Mouse (Mus musculus): ENCODE measurements around the gene Helz2. TPM values are rescaled to one million over a fixed set of nuclear protein-coding genes. Genes with fewer than 3 reads are reported as not detected.
A peak's percentile ranks its signal among the peaks of the same experiment; 100 is the strongest.
"Not testable (repeated sequence)": the region's sequence is repeated elsewhere in the genome, so short reads cannot be mapped to it uniquely, and the experiment has no call there.

Helz2 gene
- 0.37 and 0.91 TPM in 2 replicates for polyA plus RNA-seq (2015; fragmentation: Nextera tagmentation; extraction: Ambion mirVana)

DNA sequence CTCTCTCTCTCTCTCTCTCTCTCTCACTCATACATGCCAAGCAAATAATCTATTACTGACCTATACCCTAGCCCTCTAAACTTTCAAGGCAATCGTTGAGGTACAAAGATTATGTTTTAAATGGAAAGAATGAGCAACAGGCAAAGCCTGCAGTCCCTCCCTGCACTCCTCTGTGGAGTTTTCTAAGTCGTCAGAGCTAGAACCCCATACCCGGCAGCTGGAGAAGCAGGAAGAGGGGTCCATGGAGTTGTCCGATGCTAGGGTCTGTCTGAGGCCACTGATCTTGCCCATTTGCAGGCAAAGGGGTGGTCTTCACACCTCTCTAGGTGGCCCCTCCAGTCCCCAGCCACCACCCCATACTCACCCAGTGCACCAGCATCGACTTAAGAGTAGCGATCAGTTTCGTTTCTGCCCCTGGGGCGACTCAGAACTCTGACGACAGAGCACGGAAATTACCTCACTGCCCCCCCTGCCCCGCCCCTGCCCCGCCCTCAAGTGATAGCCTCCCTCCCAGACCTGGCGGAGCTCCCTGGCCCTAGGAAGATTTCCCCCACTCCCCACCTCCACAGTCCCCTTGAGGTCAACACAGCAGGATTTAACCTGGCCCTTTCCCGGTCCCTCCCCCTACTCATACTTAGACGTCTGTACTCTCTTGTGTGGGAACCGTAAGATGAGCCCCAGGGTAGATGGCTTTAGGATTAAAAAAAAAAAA is at the start of gene Helz2:
TSS of gene Helz2 (minus strand) at position 426 of the 712 bp plus-strand sequence.
- peak within 1 kb of the TSS; percentile 47 for H3K4me2 ChIP-seq
- no peak within 1 kb of the TSS for H3K27ac ChIP-seq (replicated peaks)
- no peak within 1 kb of the TSS for H3K9ac ChIP-seq (replicated peaks)
- no peaks in the 10 kb centered on the region; the same call in 1 of the 2 replicates for H3K4me1 ChIP-seq
- WGBS: 13% methylated on average over 16 of the region's 16 CpGs
- ATAC-seq (ENCODE audit: low FRiP score): no peak
- H3K36me3 ChIP-seq: no peaks in the 10 kb centered on the region
- peak within 1 kb of the TSS; percentile 31 for H3K4me3 ChIP-seq (replicated peaks)
- no peaks in the 10 kb centered on the region for H3K27me3 ChIP-seq (replicated peaks)
- no peaks in the 10 kb centered on the region for H3K9me3 ChIP-seq (replicated peaks)

DNA sequence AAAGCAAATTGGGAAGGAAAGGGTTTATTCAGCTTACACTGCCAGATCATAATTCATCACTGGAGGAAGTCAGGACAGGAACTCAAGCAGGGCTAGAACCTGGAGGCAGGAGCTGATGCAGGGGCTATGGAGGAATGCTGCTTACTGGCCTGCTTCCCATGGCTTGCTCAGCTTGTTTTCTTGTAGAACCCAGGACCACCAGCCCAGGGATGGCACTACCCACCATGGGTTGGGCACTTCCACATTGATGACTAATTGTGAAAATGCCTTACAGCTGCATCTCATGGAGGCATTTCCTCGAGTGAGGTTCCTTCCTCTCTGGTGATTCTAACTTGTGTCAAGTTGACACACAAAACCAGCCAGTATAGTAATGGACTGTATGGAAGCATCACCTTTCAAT is 49.1 kb upstream of the Helz2 start:
- Histone ChIP-seq H3K27me3 (replicated peaks) (no peaks in the 10 kb centered on the region), H3K4me2 (no peak overlapping the region), H3K36me3 (peaks cover 3% of the 10 kb centered on the region; the same call in 1 of the 2 replicates), H3K9ac (replicated peaks) (no peak overlapping the region), H3K27ac (replicated peaks) (no peak overlapping the region), H3K9me3 (replicated peaks) (no peaks in the 10 kb centered on the region), H3K4me3 (replicated peaks) (no peak overlapping the region), H3K4me1 (peaks cover 24% of the 10 kb centered on the region)
- ATAC-seq (ENCODE audit: low FRiP score): no peak
- 82% methylated on average over 1 of the region's 1 CpGs for WGBS

DNA sequence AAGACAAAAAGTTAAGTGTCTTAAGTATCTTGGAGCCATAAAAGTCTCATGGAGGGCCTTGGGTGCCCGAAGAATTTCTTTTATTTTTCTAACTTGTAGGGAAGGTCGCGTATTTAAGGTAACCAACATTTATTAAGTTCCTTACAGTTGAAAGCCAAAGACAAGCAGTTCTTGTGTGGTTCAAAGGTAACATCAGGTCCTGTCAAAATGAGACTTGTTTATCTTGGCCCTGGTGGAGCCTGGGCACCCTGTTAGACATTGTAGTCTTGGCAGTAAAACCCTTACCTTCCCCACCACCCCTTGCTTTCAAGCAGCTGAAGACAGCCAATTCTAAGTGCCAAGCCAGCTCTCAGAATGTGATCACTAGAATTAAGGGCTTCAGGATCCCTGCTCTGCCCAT is 46.9 kb upstream of the Helz2 start:
- H3K9ac ChIP-seq (replicated peaks): peak overlapping the region; percentile 46; the same call in 1 of the 2 replicates
- H3K27me3 ChIP-seq (replicated peaks): no peaks in the 10 kb centered on the region
- no peaks in the 10 kb centered on the region for H3K9me3 ChIP-seq (replicated peaks)
- H3K36me3 ChIP-seq: peaks cover 4% of the 10 kb centered on the region; the same call in 1 of the 2 replicates
- no peak for ATAC-seq (ENCODE audit: low FRiP score)
- peak overlapping the region; percentile 72 for H3K4me3 ChIP-seq (replicated peaks)
- no peak overlapping the region for H3K27ac ChIP-seq (replicated peaks)
- H3K4me1 ChIP-seq: peaks cover 24% of the 10 kb centered on the region
- WGBS: 72% methylated on average over 3 of the region's 3 CpGs
- peak overlapping the region; percentile 69 for H3K4me2 ChIP-seq

DNA sequence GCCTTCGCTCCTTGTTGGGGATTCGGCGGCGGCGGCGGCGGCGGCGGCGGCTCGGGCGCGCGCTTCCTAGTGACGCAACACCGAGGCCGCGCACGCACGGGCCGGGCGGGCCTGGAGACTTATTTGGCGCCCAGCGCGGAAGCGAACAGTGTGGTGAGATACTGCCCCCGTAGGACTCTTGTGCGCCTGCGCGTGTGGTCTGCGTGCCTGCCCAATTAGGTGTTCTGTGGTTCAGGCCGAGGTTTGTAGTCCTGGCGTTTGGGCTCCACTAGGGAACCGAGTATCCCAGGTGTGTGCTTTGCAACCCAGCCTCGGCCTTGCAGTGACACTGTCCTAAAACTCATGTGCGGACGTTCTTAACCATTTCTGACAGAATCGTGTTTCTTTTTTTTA is 46.1 kb upstream of the Helz2 start, which contains the start of gene Gmeb2:
TSS of gene Gmeb2 (minus strand) at position 78 of the 393 bp plus-strand sequence.
- Histone ChIP-seq H3K4me2 (peak within 1 kb of the TSS; percentile 69), H3K27ac (replicated peaks) (peak within 1 kb of the TSS; percentile 98), H3K9ac (replicated peaks) (peak within 1 kb of the TSS; percentile 94), H3K4me1 (peaks cover 24% of the 10 kb centered on the region), H3K4me3 (replicated peaks) (peak within 1 kb of the TSS; percentile 72)
- H3K27me3 ChIP-seq (replicated peaks); H3K36me3 ChIP-seq; H3K9me3 ChIP-seq (replicated peaks): not testable (repeated sequence)
- 2% methylated on average over 38 of the region's 38 CpGs for WGBS
- ATAC-seq (ENCODE audit: low FRiP score): peak; percentile 96

DNA sequence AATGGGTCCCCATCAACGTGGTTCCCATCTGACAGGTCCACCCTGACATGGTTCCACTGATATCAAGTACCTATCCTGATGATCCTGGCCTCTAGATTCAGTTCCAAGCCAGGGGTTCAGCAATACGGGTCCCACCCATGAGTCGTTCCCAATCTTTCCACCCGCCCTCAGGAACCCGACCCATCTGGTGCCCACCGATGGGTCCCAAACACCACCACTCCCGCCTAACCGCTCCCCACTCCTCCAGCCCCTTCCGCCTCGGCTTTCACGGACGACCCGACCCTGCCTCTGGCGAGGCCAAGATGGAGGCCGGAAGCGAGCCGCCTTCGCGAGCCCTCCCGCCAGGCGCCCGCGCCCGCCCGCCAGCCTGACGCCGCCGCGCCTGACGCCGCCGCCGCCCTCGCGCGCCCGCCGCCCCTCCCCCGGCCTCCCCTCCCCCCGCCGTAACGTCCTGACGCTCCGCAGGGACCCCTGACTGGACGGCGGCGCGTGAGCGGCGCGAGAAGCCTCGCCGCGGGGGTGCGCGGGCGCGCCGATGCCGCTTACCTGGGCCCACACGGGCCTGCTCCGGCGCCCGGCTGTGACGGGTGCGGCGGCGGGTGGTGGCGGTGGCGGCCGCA is 45.6 kb upstream of the Helz2 start:
- Histone ChIP-seq H3K4me2 (peak overlapping the region; percentile 66), H3K27me3 (replicated peaks) (no peaks in the 10 kb centered on the region), H3K9me3 (replicated peaks) (no peaks in the 10 kb centered on the region), H3K4me1 (peaks cover 24% of the 10 kb centered on the region), H3K9ac (replicated peaks) (peak overlapping the region; percentile 94), H3K27ac (replicated peaks) (peak overlapping the region; percentile 98), H3K36me3 (peaks cover 9% of the 10 kb centered on the region; the same call in 1 of the 2 replicates), H3K4me3 (replicated peaks) (peak overlapping the region; percentile 72)
- WGBS: 2% methylated on average over 31 of the region's 71 CpGs
- peak; percentile 87 for ATAC-seq (ENCODE audit: low FRiP score)

DNA sequence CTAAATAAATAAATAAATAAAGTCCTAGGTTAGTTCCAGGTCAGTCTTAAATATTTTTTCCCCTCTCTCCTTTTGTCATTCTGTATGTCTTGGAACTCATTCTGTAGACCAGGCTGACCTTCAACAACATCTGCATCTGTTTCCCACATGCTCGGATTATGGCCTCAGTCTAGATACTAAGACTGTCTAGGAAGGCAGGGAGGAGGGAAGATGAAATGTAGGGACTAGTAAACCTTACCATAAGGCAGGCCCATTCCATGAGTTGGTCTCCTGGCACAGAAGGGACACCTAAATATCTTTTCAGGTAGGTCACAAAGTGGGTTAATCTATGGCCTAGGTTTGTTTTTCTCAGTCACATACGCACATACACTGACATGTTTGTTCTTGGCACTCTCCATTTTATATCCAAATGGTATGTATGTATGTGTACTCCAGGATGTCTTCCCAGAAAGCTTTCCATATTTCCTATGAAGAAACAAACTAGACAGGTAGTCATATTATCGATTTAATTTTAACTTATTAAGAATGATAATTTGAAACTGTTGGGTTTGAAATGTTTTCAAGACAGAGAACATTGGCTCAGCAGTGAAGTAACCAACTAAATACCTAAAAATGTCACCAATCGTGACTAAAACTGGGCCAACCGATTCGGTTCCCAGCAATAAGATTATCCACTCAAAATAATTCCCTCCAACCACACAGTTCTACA is 45.0 kb upstream of the Helz2 start:
- H3K4me1 ChIP-seq: peaks cover 24% of the 10 kb centered on the region
- peak overlapping the region; percentile 98 for H3K27ac ChIP-seq (replicated peaks)
- 55% methylated on average over 6 of the region's 6 CpGs for WGBS
- peaks cover 9% of the 10 kb centered on the region; the same call in 1 of the 2 replicates for H3K36me3 ChIP-seq
- peak overlapping the region; percentile 66 for H3K4me2 ChIP-seq
- H3K9me3 ChIP-seq (replicated peaks): no peaks in the 10 kb centered on the region
- peak overlapping the region; percentile 94 for H3K9ac ChIP-seq (replicated peaks)
- H3K4me3 ChIP-seq (replicated peaks): peak overlapping the region; percentile 72
- H3K27me3 ChIP-seq (replicated peaks): no peaks in the 10 kb centered on the region
- ATAC-seq (ENCODE audit: low FRiP score): no peak

DNA sequence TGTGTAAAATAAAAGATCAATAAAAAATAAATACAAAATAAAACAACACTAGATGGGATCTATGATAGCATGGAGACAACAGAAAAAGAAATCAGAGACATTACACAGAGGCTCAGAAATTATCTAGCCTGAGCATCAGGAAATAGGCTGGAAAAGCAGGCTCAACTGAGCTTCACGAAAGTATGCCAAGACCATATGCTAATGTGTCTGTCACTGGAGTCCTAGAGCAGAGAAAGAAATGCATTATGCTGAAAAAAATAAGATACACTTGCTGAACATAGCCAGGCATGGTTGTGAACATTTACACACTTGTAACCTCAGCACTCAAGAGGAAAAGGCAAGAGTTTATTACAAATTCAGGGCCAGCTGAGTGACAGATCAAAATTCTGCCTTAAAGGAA is 38.1 kb upstream of the Helz2 start:
- Histone ChIP-seq H3K9me3 (replicated peaks) (no peaks in the 10 kb centered on the region), H3K4me2 (no peak overlapping the region), H3K27me3 (replicated peaks) (no peaks in the 10 kb centered on the region), H3K9ac (replicated peaks) (no peak overlapping the region), H3K27ac (replicated peaks) (no peak overlapping the region), H3K36me3 (peaks cover 33% of the 10 kb centered on the region), H3K4me1 (no peaks in the 10 kb centered on the region), H3K4me3 (replicated peaks) (no peak overlapping the region)
- ATAC-seq (ENCODE audit: low FRiP score): no peak
- WGBS: 78% methylated on average over 1 of the region's 1 CpGs

DNA sequence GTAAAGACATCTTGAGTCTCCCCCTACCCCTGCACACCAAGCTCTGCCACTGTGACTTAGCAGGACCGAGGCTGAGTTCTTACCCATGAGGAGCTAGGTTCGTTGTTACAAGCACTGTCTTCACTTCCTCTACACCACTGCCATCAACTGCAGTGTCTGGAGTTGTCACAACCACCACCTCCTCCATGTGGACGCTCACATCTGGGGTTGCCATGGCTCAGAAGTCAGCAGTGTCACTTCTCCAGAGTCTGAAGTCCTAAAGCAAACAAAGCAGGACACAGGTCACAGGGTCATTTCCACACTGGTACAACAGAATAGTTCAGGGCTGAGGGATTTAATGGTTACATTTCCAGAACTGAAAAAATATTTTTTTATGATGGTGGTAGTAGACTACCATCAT is 36.0 kb upstream of the Helz2 start:
- H3K9ac ChIP-seq (replicated peaks): no peak overlapping the region
- H3K4me3 ChIP-seq (replicated peaks): no peak overlapping the region
- 87% methylated on average over 3 of the region's 3 CpGs for WGBS
- no peaks in the 10 kb centered on the region for H3K4me1 ChIP-seq
- no peak overlapping the region for H3K27ac ChIP-seq (replicated peaks)
- no peaks in the 10 kb centered on the region for H3K9me3 ChIP-seq (replicated peaks)
- H3K4me2 ChIP-seq: no peak overlapping the region
- ATAC-seq (ENCODE audit: low FRiP score): no peak
- no peaks in the 10 kb centered on the region for H3K27me3 ChIP-seq (replicated peaks)
- H3K36me3 ChIP-seq: peaks cover 40% of the 10 kb centered on the region

DNA sequence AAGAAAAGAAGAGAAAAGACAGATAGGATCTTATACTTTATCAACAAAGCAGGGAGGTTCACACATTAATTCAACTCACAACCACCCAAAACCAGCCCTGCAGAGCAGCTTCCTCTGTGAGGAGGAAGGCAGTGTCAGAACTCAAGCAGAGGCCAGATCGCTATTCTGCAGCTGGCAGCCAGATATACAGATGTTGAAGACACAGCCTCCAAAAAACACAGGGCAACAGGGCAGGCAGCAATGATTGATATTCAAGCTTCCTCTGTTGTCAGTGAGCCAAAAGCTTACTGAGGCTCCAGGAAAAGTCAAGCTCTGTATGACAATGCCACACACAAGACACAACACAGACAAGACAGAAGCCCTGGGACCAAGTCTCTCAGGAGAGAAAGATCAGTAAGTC is 34.9 kb upstream of the Helz2 start:
- Histone ChIP-seq H3K4me2 (no peak overlapping the region), H3K9ac (replicated peaks) (no peak overlapping the region), H3K27ac (replicated peaks) (no peak overlapping the region), H3K36me3 (peaks cover 40% of the 10 kb centered on the region), H3K27me3 (replicated peaks) (no peaks in the 10 kb centered on the region), H3K4me1 (no peaks in the 10 kb centered on the region), H3K4me3 (replicated peaks) (no peak overlapping the region), H3K9me3 (replicated peaks) (no peaks in the 10 kb centered on the region)
- 87% methylated on average over 1 of the region's 1 CpGs for WGBS
- ATAC-seq (ENCODE audit: low FRiP score): no peak

DNA sequence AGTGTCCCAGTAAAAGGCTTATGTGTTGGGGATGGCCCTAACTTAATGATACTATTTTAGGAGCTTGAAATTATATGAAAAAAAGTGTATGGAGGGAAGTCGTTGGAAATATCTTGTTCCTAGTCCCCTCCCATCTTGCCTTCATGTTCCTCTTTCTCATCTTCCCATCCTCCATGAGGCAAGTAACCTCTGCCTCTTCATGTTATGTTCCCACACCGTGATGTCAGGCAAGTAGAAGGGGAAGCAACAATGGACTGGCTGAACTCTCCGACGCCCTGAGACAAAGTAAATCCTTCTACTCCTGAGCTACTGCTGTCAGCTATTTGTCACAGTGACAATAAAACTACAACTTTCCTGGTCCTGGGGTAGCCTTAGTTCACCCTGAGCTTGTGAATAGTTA is 32.8 kb upstream of the Helz2 start:
- no peak overlapping the region for H3K4me2 ChIP-seq
- H3K4me3 ChIP-seq (replicated peaks): no peak overlapping the region
- peaks cover 51% of the 10 kb centered on the region for H3K36me3 ChIP-seq
- ATAC-seq (ENCODE audit: low FRiP score): no peak
- H3K9ac ChIP-seq (replicated peaks): no peak overlapping the region
- H3K27me3 ChIP-seq (replicated peaks): no peaks in the 10 kb centered on the region
- WGBS: 73% methylated on average over 4 of the region's 4 CpGs
- no peaks in the 10 kb centered on the region for H3K4me1 ChIP-seq
- no peaks in the 10 kb centered on the region for H3K9me3 ChIP-seq (replicated peaks)
- no peak overlapping the region for H3K27ac ChIP-seq (replicated peaks)

DNA sequence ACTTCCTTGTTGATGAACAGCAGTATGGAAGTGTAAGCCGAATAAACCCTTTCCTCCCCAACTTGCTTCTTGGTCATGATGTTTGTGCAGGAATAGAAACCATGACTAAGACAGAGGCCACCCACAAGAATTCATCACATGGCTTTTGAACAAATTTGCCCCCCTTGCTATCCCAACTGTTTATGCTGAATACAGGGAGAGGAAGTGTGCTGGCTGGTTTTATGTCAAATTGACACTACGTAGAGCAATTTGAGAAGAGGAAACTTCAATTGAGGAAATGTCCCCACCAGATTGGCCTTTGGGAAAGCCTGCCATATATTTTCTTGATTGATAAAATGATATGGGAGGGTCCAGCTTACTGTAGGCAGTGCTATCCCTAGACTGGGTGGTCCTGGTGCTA is 32.0 kb upstream of the Helz2 start:
- H3K36me3 ChIP-seq: peaks cover 55% of the 10 kb centered on the region
- H3K4me1 ChIP-seq: no peaks in the 10 kb centered on the region
- H3K4me2 ChIP-seq: no peak overlapping the region
- 97% methylated on average over 2 of the region's 2 CpGs for WGBS
- H3K9ac ChIP-seq (replicated peaks): no peak overlapping the region
- ATAC-seq (ENCODE audit: low FRiP score): no peak
- no peaks in the 10 kb centered on the region for H3K9me3 ChIP-seq (replicated peaks)
- H3K27ac ChIP-seq (replicated peaks): no peak overlapping the region
- H3K27me3 ChIP-seq (replicated peaks): no peaks in the 10 kb centered on the region
- no peak overlapping the region for H3K4me3 ChIP-seq (replicated peaks)

Data from neural tube, embryonic 15.5 days (tissue).